Mouse (Mus musculus) neutrophil, adult 65 days (primary cell): Measurements from ENCODE around the gene Optn. TPM values are rescaled to one million over a fixed set of nuclear protein-coding genes. Genes with fewer than 3 reads are reported as not detected.

Experiments
- total RNA-seq: library from RNA; stranded (reverse); gene quantifications from 2 replicates; pipeline ENCODE4 v1.2.4, GENCODE M21; 2023

Gene Optn
- total RNA-seq = 50.2 and 75.2 TPM in 2 replicates

DNA sequence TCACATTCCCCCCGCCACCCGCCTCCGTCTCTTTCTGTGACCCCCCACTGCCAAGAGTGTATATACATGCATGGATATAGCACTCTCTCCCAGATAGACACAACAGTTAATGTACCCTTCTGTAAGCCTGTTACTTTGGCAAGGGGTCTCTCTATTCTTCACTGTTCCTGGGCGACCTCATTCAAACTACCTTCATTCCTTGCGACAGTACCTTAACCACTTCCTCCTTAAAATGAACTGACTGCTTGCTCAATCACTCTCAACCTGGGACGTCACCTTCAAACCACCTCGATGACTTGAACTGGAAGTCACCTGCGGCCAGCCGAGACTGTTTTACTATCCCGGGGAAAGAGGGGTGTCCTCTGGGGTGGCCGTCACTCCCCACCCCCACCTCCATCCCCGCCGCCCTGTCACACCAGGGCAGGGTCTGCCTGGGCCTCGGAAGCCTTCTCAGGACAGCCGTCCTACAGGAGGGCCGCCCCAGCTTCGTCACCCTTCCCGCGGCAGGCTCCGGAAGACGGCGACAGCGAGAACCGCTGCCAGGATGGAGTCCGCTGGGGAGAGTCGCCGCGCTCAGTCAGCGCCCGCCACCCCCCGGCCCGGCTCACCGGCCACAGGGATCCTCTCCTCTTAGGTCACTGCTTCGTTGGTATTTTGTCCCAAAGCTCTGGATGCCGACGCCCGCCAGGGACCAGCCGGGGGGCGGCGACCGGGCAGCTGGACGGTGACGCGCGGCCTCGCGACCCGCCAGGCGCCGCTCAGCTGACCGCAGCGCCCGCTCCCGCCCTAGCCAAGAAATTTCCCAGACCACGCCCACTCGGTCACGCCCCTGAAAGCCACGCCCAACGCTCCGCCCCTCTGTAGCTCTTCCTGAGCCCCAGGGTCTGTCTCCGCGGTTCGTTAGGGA is at the start of gene Optn:
Optn (minus strand) TSS at position 753 of the 907 bp plus-strand sequence.

DNA sequence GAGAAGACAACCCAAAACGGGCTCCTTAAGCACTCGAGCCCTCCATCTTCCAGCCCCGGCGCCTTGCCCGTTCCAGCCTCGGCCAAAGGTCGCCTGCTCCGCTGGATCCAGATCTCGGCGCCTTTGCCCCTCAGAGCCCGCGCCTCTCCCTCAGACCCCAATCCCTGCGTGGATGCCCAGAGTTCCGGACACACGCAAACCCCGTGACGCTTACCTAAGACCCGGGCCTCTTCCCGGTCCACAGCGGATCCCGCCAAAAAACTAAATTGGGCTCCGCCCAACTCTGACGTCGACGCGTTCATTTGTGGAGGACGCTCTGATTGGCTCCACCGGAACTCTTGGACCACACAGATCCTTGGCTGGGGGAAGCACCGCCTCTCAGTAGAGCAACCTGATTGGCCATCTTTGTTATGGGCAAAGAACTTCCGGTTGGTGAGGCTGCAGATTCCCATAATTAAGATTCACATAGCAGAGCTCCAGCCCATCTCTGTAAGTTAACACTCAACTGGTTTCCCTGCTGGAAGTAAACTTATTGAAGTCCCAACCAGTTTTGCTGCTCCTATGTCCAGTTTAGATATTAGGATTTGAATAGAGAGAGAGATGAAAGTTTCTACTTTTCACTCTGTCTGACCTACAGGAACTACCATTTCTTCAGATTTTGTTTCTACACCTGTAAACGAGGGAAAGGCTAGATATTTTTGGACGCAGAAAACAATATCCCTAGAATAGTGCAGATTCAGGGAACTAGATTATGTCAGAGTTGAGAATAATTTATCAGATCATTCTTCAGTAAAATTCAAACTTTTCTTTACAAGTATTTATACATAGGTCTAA is 51.1 kb downstream of the Optn start, which contains the start of gene Mcm10:
Mcm10 (minus strand) TSS at position 301 of the 834 bp plus-strand sequence.

DNA sequence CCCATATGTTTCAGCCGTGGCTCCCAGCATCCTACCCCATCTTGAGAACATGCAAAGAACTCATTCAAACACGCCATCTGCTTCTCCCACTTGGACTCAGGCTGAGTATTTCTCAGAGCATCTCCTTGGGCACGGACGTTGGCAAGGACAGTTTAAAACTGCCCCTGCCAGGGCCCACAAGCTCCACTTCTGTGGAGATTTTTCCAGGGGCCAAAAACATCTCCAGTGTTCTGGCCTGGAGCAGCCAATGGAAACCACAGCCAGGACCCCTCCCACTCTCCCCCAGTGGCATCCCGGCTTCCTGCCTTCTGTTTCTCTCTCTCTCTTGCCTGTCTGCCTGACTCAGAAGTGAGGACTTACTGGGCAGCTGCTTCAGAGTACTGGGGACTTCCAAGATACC is 88.0 kb downstream of the Optn start, which contains the start of gene Ucma:
Ucma (plus strand) TSS at position 316 of the 400 bp plus-strand sequence.

Other genes with a start within 250 kb of the Optn start
- gene Sephs1, start 182.5 kb downstream of the Optn start, total RNA-seq = 16.3 and 16.7 TPM in 2 replicates
- gene Phyh, start 145.0 kb downstream of the Optn start, total RNA-seq = 27.9 and 49.9 TPM in 2 replicates
- not detected in 2 replicates for gene Ucma, start 87.9 kb downstream of the Optn start, total RNA-seq
- gene Mcm10, start 51.3 kb downstream of the Optn start, total RNA-seq = 33.2 and 50.8 TPM in 2 replicates
- gene Ccdc3, start 73.7 kb upstream of the Optn start, total RNA-seq = not detected in 2 replicates